Mouse (Mus musculus) limb, embryonic 12.5 days (tissue): Measurements from ENCODE around the gene Tvp23b. TPM values are rescaled to one million over a fixed set of nuclear protein-coding genes. Genes with fewer than 3 reads are reported as not detected.
A peak's percentile ranks its signal among the peaks of the same experiment; 100 is the strongest.

ENCODE experiments used
- ATAC-seq: fragments of 200-750 bp; cut with Nextera tagmentation; 2 replicates; pipeline ENCODE4 v1.8.0; 2017; ENCODE audit warnings: low read depth, moderate TSS enrichment; ENCODE audit not compliant: insufficient number of reproducible peaks, insufficient read depth, low FRiP score, low TSS enrichment
- H3K27ac ChIP-seq: fragments of 300-500 bp; sonication (generic); 2 replicates; pipeline ENCODE4 v1.5.1; 2016; ENCODE audit warnings: mild to moderate bottlenecking, moderate library complexity
- H3K27me3 ChIP-seq: fragments of 300-500 bp; sonication (generic); 2 replicates; pipeline ENCODE4 v1.6.1; 2016; ENCODE audit warnings: mild to moderate bottlenecking, moderate library complexity
- H3K36me3 ChIP-seq: fragments of 300-500 bp; sonication (generic); 2 replicates; pipeline ENCODE4 v1.6.1; 2016; ENCODE audit warnings: mild to moderate bottlenecking, moderate library complexity
- H3K4me1 ChIP-seq: fragments of 300-500 bp; sonication (generic); replicated peaks from 2 replicates; pipeline ENCODE4 v1.6.1; 2016
- H3K4me2 ChIP-seq: fragments of 300-500 bp; sonication (generic); 2 replicates; pipeline ENCODE4 v1.6.1; 2016; ENCODE audit warnings: mild to moderate bottlenecking, moderate library complexity
- H3K4me3 ChIP-seq: fragments of 300-500 bp; sonication (generic); replicated peaks from 2 replicates; pipeline ENCODE4 v1.5.1; 2016; ENCODE audit warnings: mild to moderate bottlenecking
- H3K9ac ChIP-seq: fragments of 300-500 bp; sonication (generic); replicated peaks from 2 replicates; pipeline ENCODE4 v1.6.1; 2016; ENCODE audit warnings: mild to moderate bottlenecking, moderate library complexity
- H3K9me3 ChIP-seq: fragments of 300-500 bp; sonication (generic); 2 replicates; pipeline ENCODE4 v1.6.1; 2016; ENCODE audit warnings: mild to moderate bottlenecking, moderate library complexity
- WGBS: fragments of 180-500 bp; shearing (Covaris S2); methylation state at CpG from one replicate; pipeline ENCODE4 v1.1.7; 2016; 5-methylcytosine and 5-hydroxymethylcytosine counted together
- polyA plus RNA-seq: library from polyadenylated mRNA; unstranded; fragments of >200 nt; fragmentation: Nextera tagmentation; extraction: Ambion mirVana; gene quantifications from 2 replicates; pipeline ENCODE4 v1.2.1, GENCODE M21; 2016

The Tvp23b gene
- polyA plus RNA-seq, 1 experiment from 2014 or later: 45.0 TPM

- Histone ChIP-seq H3K4me3 (peak overlapping the region; percentile 32), H3K4me1 (peaks cover 15% of the 10 kb centered on the region), H3K36me3 (no peaks in the 10 kb centered on the region), H3K9me3 (no peaks in the 10 kb centered on the region), H3K27me3 (no peaks in the 10 kb centered on the region), H3K9ac (peak overlapping the region; percentile 45; the same call in 1 of the 2 replicates), H3K4me2 (peak overlapping the region; percentile 53), H3K27ac (peak overlapping the region; percentile 93)
- peak; percentile 91 for ATAC-seq
- 9% methylated on average over 25 of the region's 25 CpGs for WGBS
Measured at GRCm38 (mm10) chr11:62921052-62921977, 42.1 kb downstream of the Tvp23b start.

GRCm38 (mm10) chr11:62924091-62924761 is 45.0 kb downstream of the Tvp23b start:
- no peak for ATAC-seq
- Histone ChIP-seq H3K4me1 (peaks cover 15% of the 10 kb centered on the region), H3K4me2 (no peak overlapping the region), H3K9ac (no peak overlapping the region), H3K27ac (no peak overlapping the region), H3K27me3 (no peaks in the 10 kb centered on the region), H3K4me3 (no peak overlapping the region), H3K36me3 (no peaks in the 10 kb centered on the region), H3K9me3 (peaks cover 7% of the 10 kb centered on the region; the same call in 1 of the 2 replicates)
- 85% methylated on average over 6 of the region's 6 CpGs for WGBS

GRCm38 (mm10) chr11:62929799-62930198 is 50.5 kb downstream of the Tvp23b start:
- Histone ChIP-seq H3K4me1 (no peaks in the 10 kb centered on the region), H3K27me3 (no peaks in the 10 kb centered on the region), H3K4me3 (no peak overlapping the region), H3K9me3 (peaks cover 7% of the 10 kb centered on the region; the same call in 1 of the 2 replicates), H3K4me2 (no peak overlapping the region), H3K27ac (no peak overlapping the region), H3K36me3 (no peaks in the 10 kb centered on the region), H3K9ac (no peak overlapping the region)
- ATAC-seq: no peak
- 38% methylated on average over 3 of the region's 3 CpGs for WGBS

- no peak for ATAC-seq
- Histone ChIP-seq H3K4me1 (no peaks in the 10 kb centered on the region), H3K36me3 (no peaks in the 10 kb centered on the region), H3K4me2 (no peak overlapping the region), H3K27me3 (no peaks in the 10 kb centered on the region), H3K9me3 (peaks cover 7% of the 10 kb centered on the region; the same call in 1 of the 2 replicates), H3K27ac (no peak overlapping the region), H3K4me3 (no peak overlapping the region), H3K9ac (no peak overlapping the region)
- 84% methylated on average over 4 of the region's 4 CpGs for WGBS
Measured at GRCm38 (mm10) chr11:62930574-62930973, 51.3 kb downstream of the Tvp23b start.

GRCm38 (mm10) chr11:62931141-62931540 is 51.9 kb downstream of the Tvp23b start:
- H3K27ac ChIP-seq: no peak overlapping the region
- H3K36me3 ChIP-seq: no peaks in the 10 kb centered on the region
- H3K27me3 ChIP-seq: no peaks in the 10 kb centered on the region
- H3K9me3 ChIP-seq: peaks cover 7% of the 10 kb centered on the region; the same call in 1 of the 2 replicates
- 82% methylated on average over 5 of the region's 5 CpGs for WGBS
- no peak overlapping the region for H3K4me2 ChIP-seq
- ATAC-seq: no peak
- no peaks in the 10 kb centered on the region for H3K4me1 ChIP-seq
- H3K9ac ChIP-seq: no peak overlapping the region
- H3K4me3 ChIP-seq: no peak overlapping the region

- no peak for ATAC-seq
- WGBS: 91% methylated on average over 9 of the region's 9 CpGs
- no peaks in the 10 kb centered on the region for H3K36me3 ChIP-seq
Measured at GRCm38 (mm10) chr11:62933099-62933498, 53.8 kb downstream of the Tvp23b start.

GRCm38 (mm10) chr11:62934795-62935514 is 55.7 kb downstream of the Tvp23b start:
- ATAC-seq: no peak
- Histone ChIP-seq H3K9ac (no peak overlapping the region), H3K27ac (no peak overlapping the region), H3K4me3 (no peak overlapping the region), H3K9me3 (no peaks in the 10 kb centered on the region), H3K27me3 (no peaks in the 10 kb centered on the region), H3K36me3 (no peaks in the 10 kb centered on the region), H3K4me1 (no peaks in the 10 kb centered on the region), H3K4me2 (no peak overlapping the region)
- WGBS: 86% methylated on average over 11 of the region's 11 CpGs

More at GRCm38 (mm10) chr11:62933099-62933498, 53.8 kb downstream of the Tvp23b start:
- Histone ChIP-seq H3K27ac (no peak overlapping the region), H3K9ac (no peak overlapping the region), H3K4me2 (no peak overlapping the region), H3K4me3 (no peak overlapping the region), H3K4me1 (no peaks in the 10 kb centered on the region), H3K27me3 (no peaks in the 10 kb centered on the region), H3K9me3 (no peaks in the 10 kb centered on the region)

GRCm38 (mm10) chr11:62937986-62938385 is 58.7 kb downstream of the Tvp23b start:
- WGBS: 86% methylated on average over 6 of the region's 6 CpGs
- H3K36me3 ChIP-seq: no peaks in the 10 kb centered on the region
- H3K4me2 ChIP-seq: no peak overlapping the region
- no peaks in the 10 kb centered on the region for H3K9me3 ChIP-seq
- no peaks in the 10 kb centered on the region for H3K27me3 ChIP-seq
- no peaks in the 10 kb centered on the region for H3K4me1 ChIP-seq
- H3K4me3 ChIP-seq: no peak overlapping the region
- no peak overlapping the region for H3K9ac ChIP-seq
- no peak overlapping the region for H3K27ac ChIP-seq
- no peak for ATAC-seq

GRCm38 (mm10) chr11:62938921-62939320 is 59.7 kb downstream of the Tvp23b start:
- H3K36me3 ChIP-seq: no peaks in the 10 kb centered on the region

GRCm38 (mm10) chr11:62940176-62940575 is 60.9 kb downstream of the Tvp23b start:
- Histone ChIP-seq H3K9ac (no peak overlapping the region), H3K27ac (no peak overlapping the region), H3K4me3 (no peak overlapping the region), H3K9me3 (no peaks in the 10 kb centered on the region), H3K4me1 (no peaks in the 10 kb centered on the region), H3K27me3 (no peaks in the 10 kb centered on the region), H3K36me3 (no peaks in the 10 kb centered on the region), H3K4me2 (no peak overlapping the region)
- WGBS: 89% methylated on average over 3 of the region's 3 CpGs
- no peak for ATAC-seq

More at GRCm38 (mm10) chr11:62938921-62939320, 59.7 kb downstream of the Tvp23b start:
- no peak for ATAC-seq
- Histone ChIP-seq H3K4me1 (no peaks in the 10 kb centered on the region), H3K4me2 (no peak overlapping the region), H3K9ac (no peak overlapping the region), H3K4me3 (no peak overlapping the region), H3K27me3 (no peaks in the 10 kb centered on the region), H3K9me3 (no peaks in the 10 kb centered on the region), H3K27ac (no peak overlapping the region)
- 70% methylated on average over 5 of the region's 5 CpGs for WGBS

GRCm38 (mm10) chr11:62943538-62943937 is 64.3 kb downstream of the Tvp23b start:
- no peak for ATAC-seq
- no peak overlapping the region for H3K4me3 ChIP-seq
- H3K9ac ChIP-seq: no peak overlapping the region
- H3K27me3 ChIP-seq: no peaks in the 10 kb centered on the region
- no peaks in the 10 kb centered on the region for H3K9me3 ChIP-seq
- H3K36me3 ChIP-seq: no peaks in the 10 kb centered on the region
- no peak overlapping the region for H3K27ac ChIP-seq
- peaks cover 4% of the 10 kb centered on the region; the same call in 1 of the 2 replicates for H3K4me1 ChIP-seq
- WGBS: 72% methylated on average over 6 of the region's 6 CpGs
- no peak overlapping the region for H3K4me2 ChIP-seq
